Mouse (Mus musculus) intestine, embryonic 14.5 days (tissue): ENCODE measurements around the gene Spata20. TPM values are rescaled to one million over a fixed set of nuclear protein-coding genes. Genes with fewer than 3 reads are reported as not detected.

ENCODE experiments used
- ATAC-seq: fragments of 200-750 bp; cut with Nextera tagmentation; replicated peaks from 2 replicates; pipeline ENCODE4 v1.8.0; 2017; ENCODE audit warnings: low read depth, moderate number of reproducible peaks, moderate TSS enrichment, moderate library complexity; ENCODE audit not compliant: low FRiP score, low TSS enrichment
- DNase-seq: peaks from one replicate; pipeline ENCODE4 v3.0.0-alpha.2; 2018; ENCODE audit warnings: low spot score
- H3K27ac ChIP-seq: fragments of 300-500 bp; sonication (generic); 2 replicates; pipeline ENCODE4 v1.5.1; 2014; ENCODE audit warnings: low read depth, mild to moderate bottlenecking, control low read depth
- H3K27me3 ChIP-seq: fragments of 300-500 bp; sonication (generic); replicated peaks from 2 replicates; pipeline ENCODE4 v1.6.1; 2014; ENCODE audit warnings: low read length, control low read depth; ENCODE audit not compliant: control insufficient read depth, insufficient read depth
- H3K36me3 ChIP-seq: fragments of 300-500 bp; sonication (generic); 2 replicates; pipeline ENCODE4 v1.6.1; 2014; ENCODE audit warnings: low read length, control low read depth; ENCODE audit not compliant: control insufficient read depth, insufficient read depth
- H3K4me1 ChIP-seq: fragments of 300-500 bp; sonication (generic); replicated peaks from 2 replicates; pipeline ENCODE4 v1.6.1; 2014; ENCODE audit warnings: low read length, control low read depth, mixed read lengths; ENCODE audit not compliant: control insufficient read depth, insufficient read depth
- H3K4me2 ChIP-seq: fragments of 300-500 bp; sonication (generic); 2 replicates; pipeline ENCODE4 v1.6.1; 2014; ENCODE audit warnings: low read length
- H3K4me3 ChIP-seq: fragments of 300-500 bp; sonication (generic); 2 replicates; pipeline ENCODE4 v1.5.1; 2014; ENCODE audit warnings: low read depth, low read length, control low read depth, mixed read lengths
- H3K9ac ChIP-seq: fragments of 300-500 bp; sonication (generic); 2 replicates; pipeline ENCODE4 v1.6.1; 2014; ENCODE audit warnings: mild to moderate bottlenecking, low read length
- H3K9me3 ChIP-seq: fragments of 300-500 bp; sonication (generic); 2 replicates; pipeline ENCODE4 v1.6.1; 2016; ENCODE audit warnings: low read length, control low read depth; ENCODE audit not compliant: control insufficient read depth
- WGBS: fragments of 180-500 bp; shearing (Covaris S2); extraction: QIAGEN DNeasy Blood & Tissue Kit; methylation state at CpG from one replicate; pipeline ENCODE4 v1.1.7; 2014; 5-methylcytosine and 5-hydroxymethylcytosine counted together
- polyA plus RNA-seq: library from polyadenylated mRNA; unstranded; fragments of >200 nt; fragmentation: Nextera tagmentation; extraction: Ambion mirVana; gene quantifications from 2 replicates; pipeline ENCODE4 v1.2.1, GENCODE M21; 2014

Gene Spata20
- polyA plus RNA-seq, 1 experiment from 2014 or later, result 0.08 TPM

DNA sequence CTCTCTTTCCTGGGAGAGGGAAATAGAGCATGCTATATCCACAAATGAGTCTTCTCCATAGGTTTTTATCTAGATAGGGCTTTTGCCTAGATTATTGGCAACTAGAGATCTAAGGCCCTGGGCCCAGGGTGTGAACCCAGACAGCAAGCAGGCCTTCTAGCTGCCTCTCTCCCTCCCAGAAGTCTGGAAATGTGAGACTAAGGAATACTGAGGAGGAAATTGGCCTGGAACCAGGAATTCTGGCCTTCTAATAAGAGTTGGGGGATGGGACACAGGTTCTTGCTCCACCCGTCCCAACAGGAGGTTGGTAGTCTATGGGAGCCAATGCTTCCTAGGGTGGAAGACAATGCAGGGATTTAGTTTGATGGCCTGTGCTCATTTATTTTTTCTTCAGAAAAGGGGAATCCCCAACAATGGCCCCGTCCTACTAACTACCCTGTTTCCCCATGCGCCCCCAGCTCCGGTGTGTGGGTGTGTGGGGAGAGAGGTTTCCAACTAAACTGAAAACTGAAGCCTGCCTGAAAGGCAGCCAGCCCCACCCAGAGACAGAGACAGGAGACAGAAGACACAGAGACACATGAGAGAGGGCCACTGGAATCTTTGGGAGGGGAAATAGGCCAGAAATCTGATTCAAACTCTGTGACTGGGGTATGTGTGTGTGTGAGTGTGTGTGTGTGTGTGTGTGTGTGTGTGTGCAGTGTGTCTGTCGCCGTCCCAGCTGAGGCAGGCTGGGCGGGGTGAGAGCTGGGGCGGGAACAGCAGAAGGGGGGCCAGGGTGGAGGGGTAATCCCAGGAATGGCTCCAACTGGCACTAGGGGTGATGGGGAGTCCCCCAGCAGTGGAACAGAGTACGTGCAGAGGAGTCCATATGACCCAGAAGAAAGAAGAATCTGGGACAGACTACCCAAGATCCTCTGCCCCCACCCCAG is 16.6 kb downstream of the Spata20 start:
- Histone ChIP-seq H3K27me3 (peaks cover 22% of the 10 kb centered on the region), H3K9me3 (no peaks in the 10 kb centered on the region), H3K9ac (no peak overlapping the region), H3K4me1 (peaks cover 48% of the 10 kb centered on the region), H3K27ac (peak overlapping the region; percentile 74), H3K4me2 (peak overlapping the region; percentile 31), H3K36me3 (no peaks in the 10 kb centered on the region), H3K4me3 (no peak overlapping the region)
- ATAC-seq (no peak), DNase-seq (no peak)
- 37% methylated on average over 9 of the region's 9 CpGs for WGBS

- Histone ChIP-seq H3K4me3 (no peak overlapping the region), H3K9me3 (no peaks in the 10 kb centered on the region), H3K4me2 (0 out of 2 replicates have a peak overlapping the region, but pooled peaks have one; percentile 31), H3K27me3 (peaks cover 21% of the 10 kb centered on the region), H3K4me1 (peaks cover 55% of the 10 kb centered on the region), H3K9ac (no peak overlapping the region), H3K27ac (peak overlapping the region; percentile 74), H3K36me3 (no peaks in the 10 kb centered on the region)
- no peak for ATAC-seq
- 30% methylated on average over 4 of the region's 4 CpGs for WGBS
- DNase-seq, result no peak
Observed at GRCm38 (mm10) chr11:94468582-94469064, 17.4 kb downstream of the Spata20 start.

DNA sequence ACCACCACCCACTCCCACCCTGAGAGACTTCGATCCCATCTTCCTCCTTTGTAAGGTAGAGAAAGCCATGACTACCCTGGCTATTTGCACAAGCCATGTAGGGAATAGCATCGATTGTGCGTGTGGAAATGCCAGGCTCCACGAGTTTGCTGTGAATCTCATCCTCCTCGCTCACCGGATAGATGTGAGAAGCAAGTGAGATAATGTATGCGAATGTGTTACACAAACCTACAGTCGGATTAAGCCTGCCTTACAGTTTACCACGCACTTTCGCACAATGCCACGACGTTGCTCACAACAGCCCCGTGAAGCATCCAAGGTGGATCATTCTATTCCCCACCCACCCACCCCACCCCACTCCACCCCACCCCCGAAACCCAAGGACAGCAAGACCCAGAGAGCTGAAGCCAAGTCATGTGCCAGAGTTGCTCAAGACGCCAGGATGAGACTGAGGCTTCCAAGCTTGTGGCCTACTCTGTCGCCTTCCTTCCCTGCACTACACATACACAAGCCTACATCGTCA is 19.6 kb downstream of the Spata20 start:
- H3K27ac ChIP-seq, result no peak overlapping the region
- H3K36me3 ChIP-seq, result 0 out of 2 replicates have a peak, but pooled peaks cover 7% of the 10 kb centered on the region
- DNase-seq (no peak), ATAC-seq (no peak)
- 90% methylated on average over 17 of the region's 17 CpGs for WGBS
- H3K4me2 ChIP-seq, result no peak overlapping the region
- H3K9ac ChIP-seq, result no peak overlapping the region
- no peaks in the 10 kb centered on the region for H3K9me3 ChIP-seq
- no peak overlapping the region for H3K4me3 ChIP-seq
- peaks cover 46% of the 10 kb centered on the region for H3K4me1 ChIP-seq
- 0 out of 2 replicates have a peak, but pooled peaks cover 3% of the 10 kb centered on the region for H3K27me3 ChIP-seq

DNA sequence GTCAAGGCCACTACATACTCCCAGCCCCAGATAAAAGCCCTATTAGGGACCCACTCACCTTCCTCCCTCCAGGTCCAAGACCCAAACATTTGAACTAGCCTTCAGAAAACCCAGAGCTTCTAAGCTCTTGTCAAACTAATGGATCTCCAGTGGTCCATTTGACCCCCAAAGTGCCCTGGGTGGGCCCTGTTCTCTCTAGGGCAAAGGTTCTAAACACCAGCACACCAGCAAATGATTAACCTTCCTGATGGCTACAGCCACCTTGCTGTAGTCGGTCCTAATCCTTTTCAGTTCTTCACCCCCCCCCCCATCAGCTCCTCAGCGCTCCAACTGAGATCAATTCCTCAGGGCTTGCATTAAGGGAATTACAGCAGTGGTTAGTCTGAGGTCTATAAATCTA is 21.8 kb downstream of the Spata20 start:
- 35% methylated on average over 2 of the region's 2 CpGs for WGBS

DNA sequence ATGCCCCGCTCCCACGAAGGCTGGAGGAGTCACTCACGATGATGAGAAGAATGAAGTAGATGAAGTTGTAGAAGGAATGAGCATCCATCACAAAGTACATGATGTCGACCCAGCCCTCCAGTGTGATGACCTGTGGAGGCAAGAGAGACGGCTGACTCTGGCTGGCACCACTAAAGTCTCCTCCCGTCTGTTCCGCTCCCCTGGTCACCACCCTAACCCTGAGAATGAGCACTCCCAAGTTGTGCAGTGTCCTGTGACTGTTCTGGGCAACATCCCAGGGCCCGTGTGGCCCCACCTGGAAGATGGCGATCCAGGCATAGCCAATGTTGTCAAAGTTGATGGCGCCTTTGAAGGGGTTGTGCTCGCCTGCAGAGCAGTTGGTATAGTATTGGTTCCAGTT is 24.1 kb downstream of the Spata20 start:
- ATAC-seq, result no peak
- Histone ChIP-seq H3K4me2 (no peak overlapping the region), H3K27me3 (no peaks in the 10 kb centered on the region), H3K4me3 (no peak overlapping the region), H3K4me1 (peaks cover 9% of the 10 kb centered on the region), H3K9me3 (no peaks in the 10 kb centered on the region), H3K36me3 (peaks cover 19% of the 10 kb centered on the region), H3K9ac (no peak overlapping the region), H3K27ac (no peak overlapping the region)
- WGBS, result 92% methylated on average over 11 of the region's 11 CpGs
- DNase-seq, result no peak

More for the DNA sequence above, 21.8 kb downstream of the Spata20 start:
- Histone ChIP-seq H3K27me3 (no peaks in the 10 kb centered on the region), H3K36me3 (peaks cover 16% of the 10 kb centered on the region), H3K9me3 (no peaks in the 10 kb centered on the region), H3K4me2 (no peak overlapping the region), H3K27ac (no peak overlapping the region), H3K9ac (no peak overlapping the region), H3K4me3 (no peak overlapping the region), H3K4me1 (peaks cover 32% of the 10 kb centered on the region)
- DNase-seq (no peak), ATAC-seq (no peak)

DNA sequence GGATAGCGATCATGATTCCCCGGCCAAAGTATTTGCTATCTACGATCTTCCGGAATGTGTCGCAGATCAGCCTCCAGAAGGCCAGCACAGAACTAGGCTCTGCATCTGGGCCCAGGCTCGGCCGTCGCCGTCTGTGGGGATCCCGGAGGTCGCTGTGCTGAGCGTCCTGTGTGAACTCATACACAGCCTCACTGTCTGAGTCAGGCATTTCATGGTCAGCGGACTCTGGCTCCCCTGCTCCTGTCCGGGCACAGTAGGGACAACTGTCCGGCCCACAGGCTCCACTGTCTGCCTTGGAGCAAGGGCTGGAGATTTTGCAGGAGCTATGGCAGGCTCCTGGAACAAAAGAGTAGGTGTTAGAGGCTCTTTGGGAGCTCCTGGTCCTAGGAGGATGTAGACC is 29.0 kb downstream of the Spata20 start:
- 84% methylated on average over 15 of the region's 15 CpGs for WGBS
- peaks cover 16% of the 10 kb centered on the region for H3K36me3 ChIP-seq
- no peak for ATAC-seq
- no peak overlapping the region for H3K4me3 ChIP-seq
- H3K9ac ChIP-seq, result no peak overlapping the region
- no peak overlapping the region for H3K27ac ChIP-seq
- H3K4me2 ChIP-seq, result no peak overlapping the region
- no peaks in the 10 kb centered on the region for H3K9me3 ChIP-seq
- no peaks in the 10 kb centered on the region for H3K27me3 ChIP-seq
- no peak for DNase-seq
- H3K4me1 ChIP-seq, result no peaks in the 10 kb centered on the region

DNA sequence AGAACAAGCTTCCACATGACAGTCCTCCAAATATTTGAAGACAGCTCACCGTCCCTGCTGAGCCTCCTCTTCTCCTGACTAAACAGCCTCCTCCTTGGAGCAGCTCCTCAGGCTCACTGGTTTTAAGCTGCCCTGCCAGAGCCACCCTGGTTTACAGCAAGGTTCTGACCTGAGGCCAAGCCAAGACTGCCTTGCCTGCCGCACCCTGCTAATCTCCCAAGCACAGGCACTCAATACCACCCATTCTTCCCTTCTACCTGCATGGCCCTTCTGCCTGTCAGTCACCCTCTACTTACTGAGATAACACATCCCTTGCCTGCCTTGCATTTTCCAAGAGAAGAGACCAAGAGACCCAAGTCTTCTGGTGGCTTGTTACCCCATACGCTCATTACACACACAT is 29.6 kb downstream of the Spata20 start:
- H3K36me3 ChIP-seq, result peaks cover 13% of the 10 kb centered on the region
- DNase-seq, result no peak
- no peak overlapping the region for H3K27ac ChIP-seq
- 43% methylated on average over 3 of the region's 3 CpGs for WGBS
- H3K9me3 ChIP-seq, result no peaks in the 10 kb centered on the region
- H3K4me3 ChIP-seq, result no peak overlapping the region
- no peak overlapping the region for H3K4me2 ChIP-seq
- H3K9ac ChIP-seq, result no peak overlapping the region
- no peaks in the 10 kb centered on the region for H3K4me1 ChIP-seq
- no peaks in the 10 kb centered on the region for H3K27me3 ChIP-seq
- ATAC-seq, result no peak

- DNase-seq (no peak), ATAC-seq (no peak)
- Histone ChIP-seq H3K27me3 (no peaks in the 10 kb centered on the region), H3K27ac (no peak overlapping the region), H3K4me1 (0 out of 2 replicates have a peak, but pooled peaks cover 6% of the 10 kb centered on the region), H3K4me2 (no peak overlapping the region), H3K4me3 (no peak overlapping the region), H3K9ac (no peak overlapping the region), H3K9me3 (no peaks in the 10 kb centered on the region), H3K36me3 (peaks cover 11% of the 10 kb centered on the region)
- 82% methylated on average over 10 of the region's 10 CpGs for WGBS
Observed at GRCm38 (mm10) chr11:94455161-94455820, 30.7 kb downstream of the Spata20 start.
